Mouse (Mus musculus) embryonic fibroblast, embryonic 13.5 days (primary cell): ENCODE results near the gene Magi2.
A peak's percentile ranks its signal among the peaks of the same experiment; 100 is the strongest.

Experiments
- CTCF ChIP-seq: IDR thresholded peaks from 2 replicates; pipeline ENCODE4 v1.5.1; 2011; ENCODE audit warnings: mild to moderate bottlenecking, control low read depth, low read length, moderate library complexity, borderline replicate concordance; ENCODE audit not compliant: insufficient read depth
- POLR2A ChIP-seq: IDR thresholded peaks from 2 replicates; pipeline ENCODE4 v1.6.1; 2011; ENCODE audit warnings: low read depth, mild to moderate bottlenecking, control low read depth, low read length, moderate library complexity

GRCm38 (mm10) chr5:19264627-19265026 is 37.8 kb downstream of the Magi2 start:
- TF ChIP-seq CTCF (peak; percentile 60; the same call in 1 of the 2 replicates), POLR2A (no peak)
